Mouse (Mus musculus): Measurements from ENCODE around the gene Rnls.

DNA sequence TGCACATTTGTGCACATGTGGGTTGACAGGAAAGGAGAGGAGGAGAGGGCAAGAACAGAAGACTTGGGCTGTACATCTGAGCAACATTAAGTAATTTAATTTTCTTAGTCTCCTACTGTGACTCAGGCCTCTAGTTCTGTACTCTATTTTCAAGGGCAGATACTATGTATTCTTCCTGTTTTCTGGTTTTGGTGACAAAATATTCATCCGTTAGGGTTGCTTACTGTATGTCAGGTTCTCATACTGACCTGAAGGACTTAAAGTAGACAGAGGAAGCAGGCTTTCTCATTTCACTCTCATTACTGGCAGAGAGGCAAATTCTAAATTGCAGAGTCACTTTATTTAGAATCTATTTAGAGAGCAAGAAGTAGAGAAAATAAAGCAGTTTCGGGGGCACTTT is 186.7 kb downstream of the Rnls start:
- no peak for TF ChIP-seq CTCF (IDR thresholded peaks at IDR 0.05; ENCODE audit: borderline replicate concordance, control insufficient read depth, extremely low read depth, insufficient read depth, low read length, poor library complexity)
- no peak for TF ChIP-seq POLR2A (IDR thresholded peaks at IDR 0.05; ENCODE audit: control insufficient read depth, extremely low read depth, insufficient read depth, low read length, poor library complexity)
